Mouse (Mus musculus) heart, postnatal 4 days (tissue): ENCODE data around the gene Cnnm2. TPM values are rescaled to one million over a fixed set of nuclear protein-coding genes. Genes with fewer than 3 reads are reported as not detected.
"Not testable (repeated sequence)": the region's sequence is repeated elsewhere in the genome, so short reads cannot be mapped to it uniquely, and the experiment has no call there.

Experiments
- DNase-seq: peaks from one replicate; pipeline ENCODE4 v3.0.0; 2021
- total RNA-seq, 2 experiments: library from RNA; stranded (reverse); gene quantifications; 2 replicates each; pipeline ENCODE4 v1.2.3; 2021

The Cnnm2 gene
- 1 to 10 TPM; 7.1 to 7.4 TPM for total RNA-seq

DNA sequence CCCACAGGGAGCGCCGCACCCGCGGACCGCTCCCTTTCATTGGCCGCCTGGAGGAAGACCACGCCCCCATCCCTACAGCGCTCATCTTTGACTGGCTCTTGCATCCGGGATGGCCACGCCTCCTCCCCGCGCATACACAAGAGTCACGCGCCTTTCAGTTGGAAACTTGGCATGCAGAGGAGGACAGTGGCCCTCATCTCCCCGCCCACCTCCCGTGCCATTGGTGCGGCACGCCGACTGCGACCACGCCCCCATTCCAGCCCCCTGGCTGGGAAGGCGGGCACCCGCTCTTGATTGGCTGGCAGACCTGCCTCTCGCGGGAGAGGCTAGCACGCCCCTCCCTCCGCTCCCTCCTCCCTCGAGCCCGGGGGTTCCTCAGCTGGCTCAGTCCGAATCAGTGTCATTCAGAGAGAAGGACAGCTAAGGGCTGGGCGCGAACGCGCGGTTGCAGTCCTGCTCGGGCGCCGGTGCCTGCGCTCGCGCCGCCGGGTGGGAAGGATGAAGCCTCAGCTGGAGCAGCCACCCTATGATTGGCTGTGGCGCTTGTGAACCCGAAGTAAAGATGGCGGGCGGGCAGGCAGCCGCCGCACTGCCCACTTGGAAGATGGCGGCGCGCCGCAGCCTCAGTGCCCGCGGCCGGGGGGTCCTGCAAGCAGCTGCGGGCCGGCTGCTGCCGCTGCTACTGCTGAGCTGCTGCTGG, at the start of gene Cnnm2:
Gene Cnnm2 (plus strand): TSS at position 350 of the 700 bp plus-strand sequence.
- peak; percentile 100 for DNase-seq

DNA sequence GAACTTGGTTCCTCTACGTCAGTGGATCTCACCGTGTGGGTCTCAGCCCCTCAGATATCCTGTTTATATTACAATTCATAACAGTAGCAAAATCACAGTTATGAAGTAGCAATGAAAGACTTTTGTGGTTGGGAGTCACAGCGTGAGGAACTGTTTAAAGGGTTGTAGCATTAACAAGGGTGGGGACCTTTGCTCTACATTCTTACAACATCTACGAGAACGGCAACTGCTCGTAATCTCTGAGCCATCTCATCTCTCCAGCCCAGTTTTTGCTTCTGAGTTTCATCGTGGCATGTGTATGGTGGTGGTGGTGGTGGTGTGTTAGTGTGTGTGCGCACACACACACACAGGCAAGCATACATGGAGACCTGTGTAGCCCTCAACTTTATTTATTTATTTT, 47.2 kb upstream of the Cnnm2 start:
- DNase-seq = no peak

DNA sequence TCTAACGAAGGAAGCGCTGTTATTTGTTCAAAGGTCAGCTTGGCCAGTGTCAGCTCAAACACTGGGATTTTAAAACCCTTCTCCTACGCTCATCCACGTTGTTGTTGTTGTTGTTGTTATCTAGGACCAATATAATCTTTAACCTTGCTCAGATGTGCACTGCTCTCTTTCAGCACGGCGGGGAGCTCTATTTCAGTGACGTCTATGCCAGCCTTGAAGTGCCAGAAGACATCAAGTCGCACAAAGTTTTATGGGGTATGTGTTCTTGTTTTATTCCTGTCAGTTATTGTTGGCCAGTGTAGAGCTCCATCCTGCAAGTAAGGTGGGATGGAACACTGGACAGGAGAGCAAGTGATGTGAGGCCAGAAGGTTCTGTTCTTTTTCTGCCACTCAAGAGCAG, 46.4 kb upstream of the Cnnm2 start:
- no peak for DNase-seq

DNA sequence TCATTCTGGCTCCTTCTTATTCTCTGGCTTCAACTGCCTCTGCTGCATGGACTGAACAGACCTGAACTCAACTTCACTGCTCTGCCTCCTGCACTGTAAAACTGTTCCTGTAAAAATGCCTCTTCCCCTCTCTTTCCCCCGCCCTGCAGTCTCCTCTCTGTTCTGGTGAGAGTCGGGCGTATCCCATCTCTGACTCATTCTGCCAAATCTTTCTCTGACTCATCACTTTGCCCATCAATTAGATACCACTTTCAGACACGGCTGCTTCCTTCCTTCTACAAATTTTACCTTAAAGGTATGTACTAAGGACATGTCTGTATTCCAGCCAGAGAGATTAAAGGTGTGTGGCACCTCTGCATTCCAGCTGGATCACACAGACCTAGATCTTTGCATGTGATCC, 43.2 kb upstream of the Cnnm2 start:
- no peak for DNase-seq

DNA sequence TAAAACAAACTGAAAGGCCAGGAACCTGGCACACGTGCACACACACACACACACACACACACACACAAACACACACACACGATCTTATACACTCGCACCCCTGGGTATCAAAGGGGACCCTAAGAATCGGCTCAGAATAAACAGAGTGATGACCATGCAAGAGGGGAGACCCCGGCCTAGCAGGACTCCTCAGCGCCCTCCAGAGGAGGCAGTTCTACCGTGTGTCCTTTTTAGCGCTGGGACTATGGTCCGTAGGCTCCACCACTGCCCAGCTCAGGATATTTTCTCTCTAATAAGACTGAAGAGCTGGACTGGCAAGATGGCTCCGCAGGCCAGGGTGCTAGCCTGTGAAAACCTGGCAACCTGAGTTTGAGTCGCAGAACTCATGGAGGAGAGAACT, 37.0 kb upstream of the Cnnm2 start:
- no peak for DNase-seq

DNA sequence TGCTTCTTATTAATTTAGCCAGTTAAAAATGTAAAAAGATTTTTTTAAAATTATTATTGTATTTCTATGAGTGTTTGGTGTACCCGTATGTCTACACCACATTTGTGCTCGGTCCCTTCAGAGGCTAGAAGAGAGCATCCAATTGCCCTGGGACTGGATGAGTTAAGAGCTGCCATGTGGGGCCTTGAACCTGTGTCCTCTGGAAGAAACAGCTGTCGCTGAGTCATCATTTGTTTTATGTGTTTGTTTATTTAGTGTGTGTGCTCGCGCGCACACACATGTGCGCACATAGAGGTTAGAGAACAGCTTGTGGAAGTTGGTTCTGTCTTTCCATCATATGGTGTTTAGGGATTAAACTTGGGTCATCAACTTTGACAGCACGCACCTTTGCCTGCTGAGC, 35.3 kb upstream of the Cnnm2 start:
- no peak for DNase-seq

DNA sequence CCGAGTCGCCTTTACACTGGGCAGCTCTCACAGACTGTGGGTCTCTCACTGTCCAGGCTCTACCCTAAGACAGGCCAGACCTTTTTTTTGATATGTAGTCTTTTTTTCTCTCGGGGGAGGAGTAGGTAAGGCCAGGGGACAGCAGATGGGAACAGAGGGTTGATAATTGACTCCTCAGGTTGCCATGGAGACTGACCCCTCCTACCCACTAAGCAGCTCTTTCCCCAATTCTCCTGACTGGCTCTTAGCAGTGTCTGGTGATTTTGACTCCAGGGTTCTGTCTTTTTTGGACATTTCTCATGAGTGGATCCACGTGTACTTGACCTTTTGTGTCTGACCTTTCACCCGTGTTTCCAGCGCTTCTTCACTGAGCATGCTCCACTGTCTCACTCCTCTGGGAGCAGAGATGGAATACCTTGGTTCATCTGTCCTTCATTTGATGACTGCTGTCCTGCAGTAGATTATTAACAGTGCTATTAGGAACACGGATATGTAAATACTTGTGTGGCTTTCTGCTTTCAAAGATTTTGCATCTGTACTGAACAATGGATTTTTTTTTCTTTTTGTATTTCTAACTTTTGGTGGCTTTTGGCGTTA, 34.2 kb upstream of the Cnnm2 start:
- no peak for DNase-seq

DNA sequence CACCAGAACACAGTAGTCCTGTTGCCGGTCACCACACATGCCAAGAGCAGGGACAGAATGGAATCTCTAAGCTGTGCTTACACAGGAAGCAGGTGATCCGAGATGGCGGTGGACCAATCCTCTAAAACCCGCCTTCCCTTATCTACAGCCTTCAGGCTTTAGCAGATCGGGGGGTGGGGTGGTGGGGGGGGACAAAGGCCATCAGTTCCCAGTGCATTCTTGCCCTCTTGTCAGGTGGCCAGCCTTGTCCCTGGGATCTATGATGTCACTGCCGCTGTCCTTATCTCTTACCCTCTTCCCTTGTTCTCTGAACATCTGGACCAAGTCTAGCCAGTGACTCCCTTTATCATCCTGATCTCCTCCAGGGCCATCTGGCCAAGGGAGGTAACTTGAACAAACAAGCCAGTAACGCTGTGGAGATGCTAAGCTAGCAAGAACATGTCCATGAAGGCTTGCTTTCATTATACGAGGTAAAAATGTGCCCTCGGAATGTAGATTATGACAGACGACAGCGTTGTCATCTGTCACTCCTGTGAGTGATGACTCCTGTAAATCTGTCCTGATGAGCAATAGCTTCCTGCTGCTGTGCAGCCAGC, 33.4 kb upstream of the Cnnm2 start:
- no peak for DNase-seq

DNA sequence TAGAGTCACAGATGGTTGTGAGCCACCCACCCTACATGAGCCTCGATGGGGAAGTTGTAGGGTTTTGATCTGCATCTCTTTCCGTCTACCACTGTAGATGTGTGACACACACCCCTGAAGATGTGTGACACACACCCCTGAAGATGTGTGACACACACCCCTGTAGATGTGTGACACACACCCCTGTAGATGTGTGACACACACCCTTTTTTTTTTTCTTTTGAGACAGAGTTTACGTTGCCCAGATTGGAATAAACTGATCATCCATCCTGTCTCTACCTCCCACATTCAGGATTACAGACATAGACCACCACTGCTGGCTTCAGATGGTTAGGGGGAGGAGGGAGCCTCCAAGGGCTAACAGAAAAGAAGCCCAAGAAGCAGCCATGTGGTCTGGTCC, 32.5 kb upstream of the Cnnm2 start:
- no peak for DNase-seq

DNA sequence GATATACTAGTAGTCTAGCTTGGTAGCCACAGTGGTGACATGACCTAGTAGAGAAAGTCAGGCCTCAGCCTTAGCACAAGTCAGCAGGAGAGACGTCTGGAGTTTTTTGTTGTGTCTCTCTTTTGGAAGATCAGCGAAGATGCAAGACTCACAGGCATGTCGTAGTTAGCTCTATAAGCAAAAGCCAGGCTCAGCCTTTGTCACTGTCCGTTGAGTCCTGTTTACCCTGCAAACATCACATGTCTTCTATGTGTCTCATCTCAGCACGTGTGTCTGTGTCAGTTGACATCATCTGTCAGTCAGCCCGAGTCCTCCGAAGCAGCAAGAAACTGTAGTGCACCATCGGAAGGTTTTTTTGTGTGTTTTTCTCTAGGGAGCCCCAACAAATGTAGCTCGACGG, 30.0 kb upstream of the Cnnm2 start:
- DNase-seq = no peak

DNA sequence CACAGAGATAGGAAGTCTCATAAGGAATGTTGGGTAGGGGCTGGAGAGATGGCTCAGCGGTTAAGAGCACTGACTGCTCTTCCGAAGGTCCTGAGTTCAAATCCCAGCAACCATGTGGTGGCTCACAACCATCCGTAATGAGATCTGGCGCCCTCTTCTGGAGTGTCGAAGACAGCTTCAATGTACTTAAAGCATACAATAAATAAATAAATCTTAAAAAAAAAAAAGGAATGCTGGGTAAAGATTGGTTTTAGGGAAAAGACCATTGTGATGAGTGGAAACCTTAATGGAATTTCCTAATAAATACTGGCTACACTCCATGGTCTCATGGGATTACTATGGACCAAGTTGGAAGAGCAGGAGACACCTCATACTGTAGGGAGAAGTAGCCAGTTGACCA, 28.7 kb upstream of the Cnnm2 start:
- not testable (repeated sequence) for DNase-seq

DNA sequence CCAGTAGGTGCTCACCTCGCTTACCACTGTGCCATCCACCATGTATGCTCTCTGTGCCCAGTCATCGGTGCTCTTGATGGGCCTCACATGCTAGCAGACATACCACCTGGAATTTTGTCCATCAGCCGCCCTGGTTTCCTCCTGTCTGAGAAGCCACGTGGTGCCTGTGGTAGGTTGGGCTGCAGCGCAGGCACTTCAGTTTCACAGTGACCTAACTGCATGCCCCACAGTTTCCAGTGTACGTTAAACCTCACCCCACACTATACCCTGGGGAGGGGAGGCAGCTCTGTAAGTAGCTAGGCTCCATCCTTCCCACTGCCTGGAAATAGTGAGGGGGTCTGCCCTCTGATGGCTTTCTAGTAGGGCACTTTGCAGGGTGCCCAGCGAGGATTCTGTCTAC, 27.8 kb upstream of the Cnnm2 start:
- DNase-seq = no peak

DNA sequence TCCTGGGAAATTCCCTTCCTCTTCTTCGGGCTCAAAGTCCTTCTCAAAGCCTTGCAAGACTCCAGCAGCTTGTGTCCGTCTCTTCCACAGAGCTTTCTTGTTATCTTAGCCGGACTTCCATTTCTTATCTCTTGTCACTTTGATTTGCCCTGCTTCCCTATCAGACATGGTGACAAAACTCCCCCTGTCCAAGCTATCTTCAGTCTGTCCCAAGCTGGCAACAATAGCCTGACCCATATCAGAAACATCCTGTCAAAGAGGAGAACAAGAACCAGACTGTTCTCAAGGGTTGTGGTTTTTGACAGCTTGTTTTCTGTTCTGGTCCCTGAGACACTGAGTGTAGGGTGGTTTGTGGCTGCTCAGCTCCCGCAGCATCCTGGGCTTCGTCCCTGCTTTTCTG, 26.2 kb upstream of the Cnnm2 start:
- no peak for DNase-seq

DNA sequence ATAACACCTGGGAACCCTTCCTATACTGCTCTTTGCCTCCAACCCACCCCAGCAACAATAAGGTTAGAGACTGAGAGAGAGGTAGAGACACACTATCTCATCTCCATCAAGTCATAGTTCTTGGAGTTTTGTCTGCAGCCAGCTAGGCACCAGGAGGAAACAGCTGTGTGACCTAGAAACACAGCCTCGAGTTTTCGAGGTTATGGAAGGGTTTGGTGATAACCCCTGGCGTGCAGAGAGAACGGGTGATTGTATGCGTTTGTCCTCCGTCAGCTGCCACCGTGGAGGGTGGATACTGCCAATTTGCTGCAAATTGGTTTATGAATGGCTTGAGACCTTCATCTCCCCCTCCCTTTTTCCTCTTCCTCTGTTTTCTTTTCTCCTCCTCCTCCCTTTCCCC, 24.3 kb upstream of the Cnnm2 start:
- DNase-seq = no peak

DNA sequence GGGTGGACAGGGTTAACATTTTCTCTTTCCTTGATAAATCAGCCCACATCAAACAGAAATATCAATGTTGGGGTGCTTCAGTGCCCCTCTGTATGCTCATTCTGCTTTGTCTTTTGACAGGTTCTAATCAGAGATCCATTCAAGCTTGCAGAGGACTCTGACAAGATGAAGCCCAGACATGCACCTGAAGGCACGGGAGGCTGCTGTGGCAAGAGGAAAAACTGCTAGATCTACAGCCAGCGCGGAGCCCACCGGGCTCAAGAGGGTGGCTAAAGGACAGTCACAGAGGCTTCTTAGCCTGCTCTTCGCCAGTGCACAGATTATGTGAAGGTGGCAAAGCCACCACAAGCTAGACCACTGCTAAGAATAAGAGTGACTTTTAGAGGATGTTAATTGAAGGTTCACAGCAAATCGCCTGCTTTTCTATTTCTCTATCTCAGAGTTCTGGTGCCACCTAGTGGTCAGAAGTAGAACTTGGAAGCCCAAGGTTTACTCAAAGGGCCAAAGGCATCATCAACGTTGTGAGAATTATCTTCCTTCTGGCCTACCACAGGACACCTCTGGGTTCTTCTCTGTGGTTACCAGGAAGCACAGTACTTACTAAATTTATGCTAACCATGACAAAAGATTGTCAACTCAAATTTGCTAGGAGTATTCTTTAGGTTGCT, 20.9 kb upstream of the Cnnm2 start:
- DNase-seq = peak; percentile 79

DNA sequence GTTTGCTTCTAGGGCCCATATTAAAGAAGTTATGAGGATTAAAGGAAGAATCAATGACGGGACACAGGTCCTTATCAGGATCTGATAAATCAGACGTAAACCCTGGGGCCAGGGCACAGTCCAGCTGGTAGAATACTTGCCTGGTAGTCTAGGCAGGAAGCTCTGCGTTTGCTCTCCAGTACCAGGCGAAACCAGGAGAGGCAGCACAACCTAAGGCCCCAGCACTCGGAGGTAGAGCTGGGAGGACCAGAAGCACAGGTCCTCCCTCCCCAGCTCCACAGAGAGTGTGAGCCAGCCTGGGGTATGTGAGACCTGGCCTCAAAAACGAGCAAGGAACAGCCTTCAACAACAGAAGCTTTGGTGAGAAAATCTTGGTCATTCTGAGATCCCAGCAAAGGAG, 19.8 kb upstream of the Cnnm2 start:
- no peak for DNase-seq

DNA sequence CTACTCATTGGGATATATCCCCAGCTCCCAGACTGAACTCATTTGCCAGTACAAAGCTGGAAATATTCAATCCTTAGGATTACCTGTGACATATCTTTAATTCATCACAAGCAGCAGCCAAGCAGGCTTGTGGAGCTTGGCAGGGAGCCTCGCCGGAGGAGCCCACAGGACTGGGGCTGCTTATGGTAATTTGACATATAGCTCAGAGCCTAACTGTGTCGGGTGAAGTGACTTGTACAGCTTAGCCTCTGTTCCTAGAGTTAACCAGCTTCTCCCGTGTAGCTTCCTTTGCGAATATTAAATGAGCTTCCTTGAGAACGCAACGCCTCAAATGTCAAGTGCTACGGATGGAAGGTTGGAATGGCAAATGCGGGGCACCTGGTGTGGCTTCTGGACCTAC, 16.7 kb upstream of the Cnnm2 start:
- no peak for DNase-seq

DNA sequence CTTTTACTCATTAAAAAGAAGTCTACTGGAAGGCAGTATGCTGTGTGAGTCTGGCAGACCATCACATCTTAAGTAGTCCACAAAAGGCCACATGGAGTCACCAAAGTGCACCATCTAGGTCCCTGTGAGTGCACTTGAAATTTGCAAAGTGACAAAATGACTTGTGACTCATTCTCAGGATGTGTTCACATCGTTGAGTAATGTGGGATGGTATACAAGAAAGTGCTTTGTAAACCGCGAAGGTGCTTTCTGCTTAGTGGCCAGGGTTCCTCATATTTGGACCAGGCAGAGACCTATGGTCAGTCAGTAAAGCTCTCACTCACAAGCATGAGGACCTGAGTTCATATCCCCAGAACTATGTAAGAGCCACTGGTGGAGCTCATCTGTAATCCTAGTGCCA, 13.6 kb upstream of the Cnnm2 start:
- DNase-seq = no peak

DNA sequence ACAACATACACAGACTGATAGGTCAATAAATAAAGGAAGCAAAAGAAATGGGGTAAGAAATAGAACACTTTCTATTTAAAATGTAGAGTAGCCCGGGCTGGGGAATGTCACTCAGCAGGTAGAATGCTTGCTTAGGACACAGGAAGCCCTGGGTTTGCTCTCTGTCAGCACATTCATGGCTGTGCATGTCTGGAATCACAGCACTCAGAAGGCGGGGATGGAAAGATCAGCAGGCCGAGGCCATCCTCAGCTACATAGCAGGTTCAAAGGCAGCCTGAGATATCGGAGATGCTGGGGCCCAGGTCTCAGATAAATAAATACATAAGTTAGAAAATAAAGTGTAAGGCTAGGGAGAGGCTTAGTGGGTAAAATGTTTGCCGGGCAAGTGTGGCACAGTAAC, 9.2 kb upstream of the Cnnm2 start:
- DNase-seq = no peak

DNA sequence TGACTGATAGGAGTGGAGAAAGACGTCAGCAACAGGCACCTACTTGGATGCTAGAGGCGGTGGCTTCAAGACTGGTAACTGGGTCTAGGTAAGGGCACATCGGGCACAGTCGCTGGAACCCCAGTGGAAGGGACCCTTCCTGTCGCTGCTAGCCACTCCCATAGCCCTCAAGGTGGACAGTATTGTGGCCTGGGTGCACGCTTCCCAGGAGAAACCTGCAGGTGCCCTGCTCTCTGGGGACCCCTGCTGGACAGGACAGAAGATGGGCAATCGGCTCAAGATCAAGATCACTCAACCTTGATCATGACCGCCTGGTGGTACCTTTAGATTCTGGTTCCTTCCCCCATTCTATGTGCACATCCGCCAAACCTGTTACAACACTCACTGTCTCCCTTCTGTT, 6.3 kb upstream of the Cnnm2 start:
- peak; percentile 32 for DNase-seq

DNA sequence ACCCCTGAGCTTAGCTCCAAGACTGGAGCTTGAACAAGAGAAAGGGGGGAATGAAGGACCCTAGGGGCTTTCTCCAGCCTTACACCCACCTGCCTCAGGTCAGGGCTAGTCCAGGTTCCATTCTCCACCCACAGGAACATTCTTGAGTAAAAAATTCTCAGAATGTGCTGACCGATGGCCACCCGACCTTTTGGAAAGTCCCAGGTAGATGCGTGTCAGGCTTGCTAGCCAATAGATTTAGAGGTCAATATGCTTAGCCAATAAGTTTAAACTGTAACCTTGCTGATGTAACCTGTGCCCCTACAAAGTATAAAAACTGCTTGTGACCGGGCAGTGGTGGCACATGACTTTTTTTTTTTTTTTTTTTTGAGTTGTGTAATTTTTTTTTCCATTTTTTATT, 5.2 kb upstream of the Cnnm2 start:
- no peak for DNase-seq

DNA sequence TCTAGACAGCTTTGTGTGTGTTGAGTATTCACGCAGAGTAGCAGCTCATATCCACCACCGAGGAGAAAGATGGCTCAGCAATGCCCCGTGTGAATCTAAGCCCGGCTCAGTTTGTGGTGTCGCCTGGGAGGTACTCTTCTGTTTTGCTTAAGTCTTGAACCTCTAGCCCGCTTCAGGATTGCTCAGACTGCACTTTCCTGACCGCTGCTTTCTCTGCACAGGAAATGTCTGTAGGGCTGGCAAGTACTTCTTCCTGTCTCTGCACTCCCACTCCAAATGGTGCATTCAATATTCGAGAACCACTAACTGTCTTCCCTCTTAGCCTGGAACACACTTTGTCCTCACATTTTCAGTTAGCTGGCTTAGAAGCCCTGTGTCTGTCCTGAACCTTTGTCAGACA, 2.3 kb upstream of the Cnnm2 start:
- DNase-seq = no peak

DNA sequence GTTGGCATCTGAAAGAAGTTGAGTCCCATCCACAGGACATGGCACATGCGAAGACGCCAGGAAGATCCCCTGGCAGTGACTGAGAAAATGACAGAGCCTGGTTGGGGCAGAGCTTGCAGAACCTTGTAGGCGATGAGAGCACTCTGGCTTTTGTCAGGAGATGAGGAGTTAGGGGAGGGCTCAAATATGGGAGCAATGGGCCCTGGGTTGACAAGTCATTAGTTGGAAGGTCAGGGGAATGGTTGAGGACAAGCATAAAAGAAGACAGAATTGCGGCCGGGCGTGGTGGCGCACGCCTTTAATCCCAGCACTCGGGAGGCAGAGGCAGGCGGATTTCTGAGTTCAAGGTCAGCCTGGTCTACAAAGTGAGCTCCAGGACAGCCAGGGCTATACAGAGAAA, 1.5 kb upstream of the Cnnm2 start:
- not testable (repeated sequence) for DNase-seq
